ENCODE assay signal across 25 mouse cellular contexts in the genomic region with DNA sequence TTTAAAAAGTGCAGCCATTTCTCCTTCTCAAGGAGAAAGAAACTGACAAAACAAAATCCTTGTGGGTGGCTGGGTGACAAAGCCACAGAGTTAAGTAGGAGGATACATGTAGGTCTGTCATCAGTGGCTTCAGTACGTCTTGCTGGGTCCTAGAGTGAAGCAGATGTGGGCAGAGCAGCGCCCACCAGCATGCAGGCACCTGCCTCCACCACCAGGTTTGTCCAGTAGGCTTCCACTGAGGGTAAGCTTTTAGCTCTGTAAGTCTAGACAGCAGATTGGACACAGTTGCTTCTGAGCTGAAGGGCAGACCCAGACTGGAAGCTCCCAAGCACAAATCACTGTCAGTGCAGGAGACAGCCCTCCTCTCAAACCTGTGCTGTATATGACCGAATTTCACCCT. TPM values are rescaled to one million over a fixed set of nuclear protein-coding genes. Genes with fewer than 3 reads are reported as not detected.
DNase-seq lines count a peak whose midpoint lies in the region; ATAC-seq and TF ChIP-seq lines count a peak whose summit lies in the region.
"Had no signal": no experiment of that assay in that cellular context is flagged by ENCODE, and none has a peak within 500 bp of the region (broad histone marks: within the 10 kb centered on the region; RNA-seq: fewer than 3 reads in every experiment).

No protein-coding gene starts in this region.

- WGBS in intestine, postnatal 0 days, result 77% methylated on average over 3 of the region's 3 CpGs
- WGBS in intestine, embryonic 16.5 days, result 60% methylated on average over 3 of the region's 3 CpGs
- 61% methylated on average over 3 of the region's 3 CpGs for WGBS in lung, postnatal 0 days

- no peak overlapping the region for H3K27ac ChIP-seq in intestine, postnatal 0 days (ENCODE audit: low read depth, low read length)
- H3K27ac ChIP-seq in intestine, embryonic 16.5 days (ENCODE audit: low read length), result no peak overlapping the region
- no peak overlapping the region for H3K27ac ChIP-seq in lung, postnatal 0 days (ENCODE audit: low read length)
- H3K27ac ChIP-seq: embryonic facial prominence, embryonic 15.5 days; forebrain, embryonic 10.5 days; gastrocnemius, adult 2 months; heart, embryonic 13.5 days; hindbrain, embryonic 15.5 days; limb, embryonic 13.5 days; liver, embryonic 13.5 days; midbrain, embryonic 10.5 days; neural tube, embryonic 13.5 days had no signal

- H3K27me3 ChIP-seq in intestine, postnatal 0 days (replicated peaks; ENCODE audit: control insufficient read depth, insufficient read depth, low read length), result no peaks in the 10 kb centered on the region
- H3K27me3 ChIP-seq in intestine, embryonic 16.5 days (replicated peaks; ENCODE audit: control insufficient read depth, insufficient read depth, low read length), result no peaks in the 10 kb centered on the region
- no peaks in the 10 kb centered on the region for H3K27me3 ChIP-seq in lung, postnatal 0 days (replicated peaks; ENCODE audit: insufficient read depth, low read length)
- H3K27me3 ChIP-seq: embryonic facial prominence, embryonic 15.5 days; heart, embryonic 13.5 days; hindbrain, embryonic 15.5 days; limb, embryonic 13.5 days; liver, embryonic 13.5 days; neural tube, embryonic 13.5 days had no signal

- DNase-seq in lung, postnatal 0 days (ENCODE audit: low spot score), result no peak
- no peak for DNase-seq in lung, postnatal 14 days
- DNase-seq in R1 (ENCODE audit: low read depth, low spot score), result peak; percentile 65
- no peak for DNase-seq in ovary, postnatal 14 days (ENCODE audit: low spot score)
- DNase-seq in embryo, embryonic 9.5 days (ENCODE audit: extremely low spot score), result no peak
- DNase-seq: adrenal gland, postnatal 25 days; cerebellum, adult 11 months; cerebellum, postnatal 14 days; embryo, embryonic 11 days; gastrocnemius, adult 2 months; kidney, adult 2 months; kidney, postnatal 36 days; liver, embryonic 13.5 days; right cerebral cortex, postnatal 14 days; thymus, adult 18-20 months had no signal

- peaks cover 13% of the 10 kb centered on the region for H3K36me3 ChIP-seq in intestine, postnatal 0 days (ENCODE audit: control insufficient read depth, insufficient read depth)
- peaks cover 9% of the 10 kb centered on the region; the same call in 1 of the 2 replicates for H3K36me3 ChIP-seq in intestine, embryonic 16.5 days (ENCODE audit: control insufficient read depth, insufficient read depth, low read length)
- H3K36me3 ChIP-seq in lung, postnatal 0 days (ENCODE audit: insufficient read depth, low read length), result peaks cover 6% of the 10 kb centered on the region; the same call in 1 of the 2 replicates

- H3K9me3 ChIP-seq in intestine, postnatal 0 days (ENCODE audit: control insufficient read depth), result no peaks in the 10 kb centered on the region
- no peaks in the 10 kb centered on the region for H3K9me3 ChIP-seq in intestine, embryonic 16.5 days (ENCODE audit: control insufficient read depth, low read length)
- H3K9me3 ChIP-seq in lung, postnatal 0 days (ENCODE audit: low read length), result no peaks in the 10 kb centered on the region
- H3K9me3 ChIP-seq: embryonic facial prominence, embryonic 15.5 days; forebrain, embryonic 10.5 days; heart, embryonic 13.5 days; hindbrain, embryonic 15.5 days; limb, embryonic 13.5 days; liver, embryonic 13.5 days; midbrain, embryonic 10.5 days; neural tube, embryonic 13.5 days had no signal

- H3K4me2 ChIP-seq in intestine, postnatal 0 days (replicated peaks; ENCODE audit: low read depth), result no peak overlapping the region
- no peak overlapping the region for H3K4me2 ChIP-seq in intestine, embryonic 16.5 days (ENCODE audit: low read depth, low read length)
- no peak overlapping the region for H3K4me2 ChIP-seq in lung, postnatal 0 days (replicated peaks; ENCODE audit: low read depth, low read length)
- H3K4me2 ChIP-seq: embryonic facial prominence, embryonic 15.5 days; heart, embryonic 13.5 days; hindbrain, embryonic 15.5 days; limb, embryonic 13.5 days; liver, embryonic 13.5 days; neural tube, embryonic 13.5 days had no signal

- TF ChIP-seq CTCF in intestine, postnatal 0 days (IDR thresholded peaks at IDR 0.05; ENCODE audit: low read depth), result peak; percentile 21; the same call in 1 of the 2 replicates
- TF ChIP-seq CTCF in lung, postnatal 0 days (IDR thresholded peaks at IDR 0.05), result peak; percentile 8; the same call in 1 of the 2 replicates

- no peak for ATAC-seq in intestine, postnatal 0 days
- no peak for ATAC-seq in intestine, embryonic 16.5 days
- ATAC-seq in lung, postnatal 0 days, result no peak
- peak; percentile 70 for ATAC-seq in megakaryocyte-erythroid progenitor cell, adult 5-6 weeks (replicated peaks; ENCODE audit: low FRiP score, low TSS enrichment, poor library complexity, severe bottlenecking)

- no peak for TF ChIP-seq EP300 in lung, postnatal 0 days (IDR thresholded peaks at IDR 0.05)

- H3K9ac ChIP-seq in intestine, postnatal 0 days (ENCODE audit: low read depth, low read length), result no peak overlapping the region
- no peak overlapping the region for H3K9ac ChIP-seq in intestine, embryonic 16.5 days (ENCODE audit: low read depth, low read length)
- H3K9ac ChIP-seq in lung, postnatal 0 days (replicated peaks; ENCODE audit: low read depth), result no peak overlapping the region
- H3K9ac ChIP-seq: embryonic facial prominence, embryonic 15.5 days; heart, embryonic 13.5 days; hindbrain, embryonic 15.5 days; limb, embryonic 13.5 days; liver, embryonic 13.5 days; neural tube, embryonic 13.5 days had no signal

- no peaks in the 10 kb centered on the region for H3K4me1 ChIP-seq in intestine, postnatal 0 days (replicated peaks; ENCODE audit: control insufficient read depth, insufficient read depth, low read length)
- H3K4me1 ChIP-seq in intestine, embryonic 16.5 days (ENCODE audit: control insufficient read depth, insufficient read depth, low read length), result no peaks in the 10 kb centered on the region
- H3K4me1 ChIP-seq in lung, postnatal 0 days (ENCODE audit: insufficient read depth, low read depth, low read length), result no peaks in the 10 kb centered on the region
- H3K4me1 ChIP-seq: hindbrain, embryonic 15.5 days; limb, embryonic 13.5 days; liver, embryonic 13.5 days; neural tube, embryonic 13.5 days had no signal

- no peak overlapping the region for H3K4me3 ChIP-seq in intestine, postnatal 0 days (ENCODE audit: low read depth, low read length)
- H3K4me3 ChIP-seq in intestine, embryonic 16.5 days (ENCODE audit: low read length), result no peak overlapping the region
- H3K4me3 ChIP-seq in lung, postnatal 0 days (ENCODE audit: low read depth, low read length), result no peak overlapping the region
- H3K4me3 ChIP-seq: embryonic facial prominence, embryonic 15.5 days; forebrain, embryonic 10.5 days; gastrocnemius, adult 2 months; heart, embryonic 13.5 days; hindbrain, embryonic 15.5 days; limb, embryonic 13.5 days; liver, embryonic 13.5 days; midbrain, embryonic 10.5 days; neural tube, embryonic 13.5 days had no signal

RNA-seq across cellular contexts. Expression of gene Gabarapl2, which starts 20.8 kb away (rescaled TPM):
- 298 and 308 TPM in 2 replicates for polyA plus RNA-seq in intestine, postnatal 0 days (2015; fragmentation: Nextera tagmentation; extraction: Ambion mirVana)
- 208 and 212 TPM in 2 replicates for polyA plus RNA-seq in intestine, embryonic 16.5 days (2015; fragmentation: Nextera tagmentation; extraction: Ambion mirVana)
- polyA plus RNA-seq in lung, postnatal 0 days (2015; fragmentation: Nextera tagmentation; extraction: Ambion mirVana), result 287 and 320 TPM in 2 replicates
- total RNA-seq in megakaryocyte-erythroid progenitor cell, adult 5-6 weeks (2014; fragmentation: Nextera tagmentation), result 42.6 and 55.5 TPM in 2 replicates
- 29.1 and 32.9 TPM in 2 replicates for total RNA-seq in megakaryocyte-erythroid progenitor cell, adult 5-6 weeks (2017)

RNA-seq across cellular contexts. Expression of gene Tmem231, which starts 27.6 kb away (rescaled TPM):
- 1.8 and 2.2 TPM in 2 replicates for polyA plus RNA-seq in intestine, postnatal 0 days (2015; fragmentation: Nextera tagmentation; extraction: Ambion mirVana)
- 8.6 and 8.9 TPM in 2 replicates for polyA plus RNA-seq in intestine, embryonic 16.5 days (2015; fragmentation: Nextera tagmentation; extraction: Ambion mirVana)
- 5.6 and 5.9 TPM in 2 replicates for polyA plus RNA-seq in lung, postnatal 0 days (2015; fragmentation: Nextera tagmentation; extraction: Ambion mirVana)
- total RNA-seq in megakaryocyte-erythroid progenitor cell, adult 5-6 weeks (2014; fragmentation: Nextera tagmentation), result 2.5 and 3.9 TPM in 2 replicates
- 1.6 and 2.1 TPM in 2 replicates for total RNA-seq in megakaryocyte-erythroid progenitor cell, adult 5-6 weeks (2017)

RNA-seq across cellular contexts. Expression of gene Adat1, which starts 30.8 kb away (rescaled TPM):
- 1.2 and 1.4 TPM in 2 replicates for polyA plus RNA-seq in intestine, postnatal 0 days (2015; fragmentation: Nextera tagmentation; extraction: Ambion mirVana)
- 6.7 and 7.6 TPM in 2 replicates for polyA plus RNA-seq in intestine, embryonic 16.5 days (2015; fragmentation: Nextera tagmentation; extraction: Ambion mirVana)
- 2.4 and 2.8 TPM in 2 replicates for polyA plus RNA-seq in lung, postnatal 0 days (2015; fragmentation: Nextera tagmentation; extraction: Ambion mirVana)
- total RNA-seq in megakaryocyte-erythroid progenitor cell, adult 5-6 weeks (2014; fragmentation: Nextera tagmentation), result 14.0 and 23.7 TPM in 2 replicates
- total RNA-seq in megakaryocyte-erythroid progenitor cell, adult 5-6 weeks (2017), result 6.7 and 7.2 TPM in 2 replicates

RNA-seq across cellular contexts. Expression of gene Kars, which starts 49.8 kb away (rescaled TPM):
- polyA plus RNA-seq in intestine, postnatal 0 days (2015; fragmentation: Nextera tagmentation; extraction: Ambion mirVana), result 63.7 and 69.2 TPM in 2 replicates
- polyA plus RNA-seq in intestine, embryonic 16.5 days (2015; fragmentation: Nextera tagmentation; extraction: Ambion mirVana), result 157 and 169 TPM in 2 replicates
- 67.8 and 70.5 TPM in 2 replicates for polyA plus RNA-seq in lung, postnatal 0 days (2015; fragmentation: Nextera tagmentation; extraction: Ambion mirVana)
- 164 and 171 TPM in 2 replicates for total RNA-seq in megakaryocyte-erythroid progenitor cell, adult 5-6 weeks (2014; fragmentation: Nextera tagmentation)
- 220 and 274 TPM in 2 replicates for total RNA-seq in megakaryocyte-erythroid progenitor cell, adult 5-6 weeks (2017)

RNA-seq across cellular contexts. Expression of gene Terf2ip, which starts 49.9 kb away (rescaled TPM):
- polyA plus RNA-seq in intestine, postnatal 0 days (2015; fragmentation: Nextera tagmentation; extraction: Ambion mirVana), result 10.1 and 11.2 TPM in 2 replicates
- 18.4 and 20.0 TPM in 2 replicates for polyA plus RNA-seq in intestine, embryonic 16.5 days (2015; fragmentation: Nextera tagmentation; extraction: Ambion mirVana)
- 13.3 and 17.5 TPM in 2 replicates for polyA plus RNA-seq in lung, postnatal 0 days (2015; fragmentation: Nextera tagmentation; extraction: Ambion mirVana)
- total RNA-seq in megakaryocyte-erythroid progenitor cell, adult 5-6 weeks (2014; fragmentation: Nextera tagmentation), result 11.3 and 12.0 TPM in 2 replicates
- total RNA-seq in megakaryocyte-erythroid progenitor cell, adult 5-6 weeks (2017), result 14.5 and 16.8 TPM in 2 replicates
